Mouse (Mus musculus) WW6 (cell line): ENCODE measurements around the gene Mylpf.
"Not testable (repeated sequence)": the region's sequence is repeated elsewhere in the genome, so short reads cannot be mapped to it uniquely, and the experiment has no call there.

Source experiments
- DNase-seq: peaks from one replicate; pipeline ENCODE4 v3.0.0-alpha.2; 2013; ENCODE audit warnings: low read depth, low spot score

The Mylpf gene

GRCm38 (mm10) chr7:127225147-127225995 lies 16.7 kb downstream of the Mylpf start:
- DNase-seq = no peak

- peak; percentile 78 for DNase-seq
Measured at GRCm38 (mm10) chr7:127228615-127229303, 20.1 kb downstream of the Mylpf start.

- DNase-seq = no peak
Measured at GRCm38 (mm10) chr7:127231376-127231775, 22.7 kb downstream of the Mylpf start.

- no peak for DNase-seq
Measured at GRCm38 (mm10) chr7:127231826-127232621, 23.3 kb downstream of the Mylpf start.

GRCm38 (mm10) chr7:127232622-127233367 lies 24.1 kb downstream of the Mylpf start, which contains the start of the genes Zfp553 and Sept1:
Zfp553 (plus strand) TSS chr7:127233061.
Sept1 (minus strand) TSS chr7:127233130.
- DNase-seq = no peak

GRCm38 (mm10) chr7:127233368-127233749 lies 24.7 kb downstream of the Mylpf start:
- DNase-seq = no peak

GRCm38 (mm10) chr7:127233765-127234164 lies 25.1 kb downstream of the Mylpf start:
- DNase-seq = no peak

- DNase-seq = no peak
Measured at GRCm38 (mm10) chr7:127234777-127235176, 26.1 kb downstream of the Mylpf start.

GRCm38 (mm10) chr7:127243361-127243867 lies 34.7 kb downstream of the Mylpf start:
- no peak for DNase-seq

- peak; percentile 79 for DNase-seq
Measured at GRCm38 (mm10) chr7:127243870-127244657, 35.4 kb downstream of the Mylpf start, which contains the start of gene Zfp771. Zfp771 (plus strand) TSS chr7:127244274.

GRCm38 (mm10) chr7:127244658-127245510 lies 36.2 kb downstream of the Mylpf start:
- no peak for DNase-seq

GRCm38 (mm10) chr7:127250511-127250910 lies 41.8 kb downstream of the Mylpf start:
- DNase-seq = not testable (repeated sequence)

GRCm38 (mm10) chr7:127252414-127252813 lies 43.7 kb downstream of the Mylpf start:
- DNase-seq = no peak

GRCm38 (mm10) chr7:127253341-127253740 lies 44.7 kb downstream of the Mylpf start:
- DNase-seq = no peak

GRCm38 (mm10) chr7:127253821-127254769 lies 45.4 kb downstream of the Mylpf start:
- DNase-seq = peak; percentile 97

- no peak for DNase-seq
Measured at GRCm38 (mm10) chr7:127255008-127255407, 46.3 kb downstream of the Mylpf start.

GRCm38 (mm10) chr7:127255965-127256364 lies 47.3 kb downstream of the Mylpf start:
- no peak for DNase-seq

GRCm38 (mm10) chr7:127256518-127256917 lies 47.8 kb downstream of the Mylpf start:
- DNase-seq = no peak
